Mouse (Mus musculus) cerebellum, adult 9-10 months (tissue): ENCODE data around the gene Yipf4.
A peak's percentile ranks its signal among the peaks of the same experiment; 100 is the strongest.

Source experiments
- DNase-seq: peaks from one replicate; pipeline ENCODE4 v3.0.0; 2022

The Yipf4 gene

DNA sequence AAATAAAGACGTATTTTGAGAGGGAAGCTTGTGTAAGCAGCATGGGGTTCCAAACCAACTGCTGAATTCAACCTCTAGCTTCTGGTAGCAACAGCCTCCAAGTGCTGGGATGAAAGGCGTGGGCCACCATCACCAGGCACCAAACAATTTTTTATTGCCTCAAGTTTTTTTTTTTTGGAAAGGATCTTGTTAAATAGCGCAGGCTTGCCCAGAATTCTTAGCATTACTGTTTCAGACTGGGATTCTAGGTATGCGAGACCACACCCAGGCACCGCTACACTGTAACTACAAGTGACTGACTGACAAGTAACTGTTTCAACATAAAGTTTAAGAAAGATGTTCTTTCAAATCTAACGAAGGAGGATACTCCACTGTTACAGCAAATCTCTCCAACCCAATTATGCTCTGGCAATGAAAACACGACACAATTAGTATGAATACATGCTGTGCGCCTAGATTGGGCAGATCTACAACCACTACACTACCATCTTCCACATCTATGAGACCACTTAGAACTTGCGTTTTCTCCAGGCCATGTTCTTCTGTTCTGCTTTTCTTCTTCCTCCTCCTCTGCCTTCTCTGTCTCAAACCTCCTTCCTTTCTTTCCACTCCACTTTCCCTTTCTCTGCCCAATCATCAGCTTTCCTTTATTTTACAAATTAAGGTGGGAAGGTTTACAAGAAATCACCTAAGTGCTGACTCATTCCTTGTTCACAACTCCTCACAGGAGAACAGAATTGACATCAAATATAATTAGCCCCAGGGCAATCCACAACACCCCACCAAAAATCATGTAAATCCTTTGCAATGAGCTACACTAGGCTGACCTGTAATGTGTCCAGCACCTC lies 37.7 kb downstream of the Yipf4 start:
- DNase-seq: peak; percentile 58

DNA sequence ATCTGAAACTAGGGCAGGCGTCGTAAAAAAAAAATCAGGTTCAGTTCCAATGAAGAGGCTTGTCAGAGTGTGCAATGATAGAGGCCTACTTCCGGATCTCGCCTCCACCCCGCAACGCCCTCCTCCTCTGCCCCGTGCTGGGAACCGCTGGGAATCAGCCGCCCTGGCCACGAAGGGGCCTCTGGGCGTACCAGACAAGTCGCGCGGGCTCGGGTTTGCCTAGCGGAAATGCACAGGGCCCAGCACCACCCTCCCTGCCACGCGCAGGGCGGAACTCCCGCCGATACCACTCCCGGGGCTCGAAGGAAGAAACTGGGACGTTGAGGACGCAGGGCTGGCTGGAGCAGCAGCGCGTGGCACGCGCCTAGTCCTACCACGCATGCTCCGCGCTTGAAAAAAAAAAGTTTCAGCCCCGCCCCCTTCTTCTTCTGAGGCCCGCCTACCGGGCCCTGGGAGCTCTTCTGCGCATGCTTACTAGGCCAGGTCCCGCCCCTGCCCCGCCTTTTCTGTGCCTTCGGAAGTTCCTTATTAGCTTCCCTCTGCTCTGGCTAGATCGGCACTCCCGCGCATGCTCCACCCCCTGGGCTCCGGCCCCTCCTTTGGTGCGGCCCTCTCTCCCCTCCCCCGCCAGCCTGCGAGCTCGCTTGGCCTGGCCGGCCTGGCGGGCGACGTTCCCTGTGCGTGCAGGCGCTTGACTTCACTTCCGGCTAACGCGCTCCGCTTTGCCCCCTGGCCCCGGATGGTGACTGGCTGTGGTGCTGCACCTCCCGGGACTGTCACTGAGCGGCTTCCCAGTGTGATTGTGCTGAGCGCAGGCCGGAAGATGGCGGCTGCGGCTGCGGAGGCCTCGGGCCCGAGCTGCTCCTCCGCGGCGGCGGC lies 38.7 kb downstream of the Yipf4 start, which contains the start of gene Birc6:
TSS of gene Birc6 (plus strand) at position 567 of the 879 bp plus-strand sequence.
- peak; percentile 100 for DNase-seq

DNA sequence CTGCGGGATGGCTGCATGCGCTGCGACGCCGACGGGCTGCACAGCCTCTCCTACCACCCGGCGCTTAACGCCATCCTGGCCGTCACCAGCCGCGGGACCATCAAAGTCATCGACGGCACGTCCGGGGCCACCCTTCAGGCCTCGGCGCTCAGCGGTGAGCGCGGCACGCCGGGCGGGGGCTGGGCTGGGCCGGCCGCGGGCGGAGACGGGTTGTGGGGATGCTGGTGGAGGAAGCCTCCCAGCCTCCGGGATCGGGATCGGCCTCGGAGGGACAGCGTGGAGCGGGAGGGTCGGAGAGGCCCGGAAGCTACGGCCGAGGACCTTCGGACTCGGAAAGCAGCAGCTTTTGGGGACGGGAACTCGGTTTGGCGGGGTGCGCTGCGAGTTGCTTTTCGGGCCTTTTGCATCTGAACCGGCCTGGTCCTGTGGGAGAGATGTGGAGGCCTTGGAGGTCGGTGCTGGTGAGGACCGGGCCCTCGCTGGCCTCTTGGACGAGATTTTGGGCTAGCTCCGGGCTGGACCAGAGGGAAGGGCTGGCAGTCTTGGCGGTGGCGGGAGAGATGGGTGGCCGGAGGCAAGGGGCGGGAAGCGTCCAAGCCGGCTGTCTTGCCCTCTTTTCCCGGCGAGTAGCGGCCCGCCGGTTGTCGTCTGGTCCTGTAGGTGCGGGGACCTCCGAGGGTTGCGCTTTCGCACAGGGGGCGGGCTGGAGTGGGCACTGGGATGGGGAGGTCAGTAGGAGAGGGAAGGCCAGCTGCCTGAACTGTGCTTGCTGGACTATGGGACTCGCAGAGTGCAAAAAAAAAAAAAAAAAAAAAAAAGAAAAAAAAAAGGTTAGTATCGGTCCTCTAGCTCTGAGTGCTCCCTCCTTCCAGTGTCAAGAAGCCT lies 39.6 kb downstream of the Yipf4 start:
- DNase-seq: no peak

DNA sequence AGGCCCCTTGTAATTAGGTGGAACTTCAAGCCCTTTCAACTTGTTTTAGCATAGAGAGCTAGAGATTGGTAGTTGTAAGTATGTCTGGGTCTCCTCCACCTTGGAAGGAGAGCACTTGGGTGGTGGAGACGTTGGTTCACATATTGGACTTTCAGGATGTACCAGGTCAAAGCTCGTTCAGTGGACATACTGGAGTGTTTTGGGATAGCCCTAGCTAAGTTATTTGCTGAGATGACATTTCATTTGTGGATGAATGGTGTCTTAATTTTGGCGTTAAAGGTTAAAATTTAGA lies 40.2 kb downstream of the Yipf4 start:
- peak; percentile 39 for DNase-seq

DNA sequence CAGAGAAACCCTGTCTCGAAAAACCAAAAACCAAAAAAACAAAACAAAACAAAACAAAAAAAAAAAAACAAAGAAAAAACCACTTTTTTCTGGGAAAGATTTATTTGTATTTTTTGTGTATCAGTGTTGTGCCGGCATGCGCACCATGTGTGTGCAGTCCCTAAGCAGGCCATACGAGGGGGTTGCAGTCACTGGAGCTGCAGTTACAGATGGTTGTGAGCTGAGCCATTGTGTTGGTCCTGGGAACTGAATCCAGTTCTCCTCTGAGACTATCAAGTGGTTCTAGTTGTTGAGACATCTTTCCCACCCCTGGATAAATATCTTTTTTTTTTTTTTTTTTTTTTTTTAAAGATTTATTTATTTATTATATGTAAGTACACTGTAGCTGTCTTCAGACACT lies 45.7 kb downstream of the Yipf4 start:
- no peak for DNase-seq

DNA sequence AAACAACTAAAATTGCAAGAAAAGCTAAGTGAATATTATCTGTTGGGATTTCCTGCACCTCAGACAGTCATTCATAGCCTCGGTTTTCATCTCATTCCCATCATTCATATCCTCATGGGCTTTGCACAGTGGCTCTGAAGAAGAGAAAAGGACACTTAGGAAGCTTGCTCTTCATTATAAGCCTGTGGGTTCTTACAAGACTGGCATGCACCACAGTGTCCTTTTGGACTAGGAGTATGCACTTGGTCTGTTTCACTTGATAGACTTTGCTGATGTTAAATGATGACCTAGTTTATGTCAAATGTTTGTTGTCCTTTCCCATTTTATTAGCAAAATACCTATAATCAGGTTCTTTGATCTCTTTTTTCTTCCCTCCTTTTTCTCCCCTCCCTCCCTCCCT lies 48.2 kb downstream of the Yipf4 start:
- DNase-seq: no peak

DNA sequence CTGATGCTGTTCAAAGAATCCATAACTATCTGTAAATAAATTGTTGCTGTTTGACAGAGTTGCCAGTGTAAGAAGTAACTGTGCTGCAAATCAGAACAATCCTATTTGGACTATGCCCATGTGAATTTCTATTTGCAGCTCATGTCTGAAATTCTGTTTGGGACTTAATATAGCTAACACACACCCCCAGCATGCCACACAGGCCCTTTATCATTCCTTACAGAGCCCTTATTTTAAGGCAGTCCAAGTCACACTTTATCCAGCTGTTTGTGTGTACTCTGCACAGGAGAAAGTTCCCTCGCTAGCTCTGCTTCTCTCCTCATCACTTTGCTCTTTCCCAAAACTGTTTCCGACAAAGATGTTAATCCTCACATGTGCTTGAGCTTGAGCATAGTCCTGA lies 54.3 kb downstream of the Yipf4 start:
- DNase-seq: no peak
